Mouse (Mus musculus) cerebellum, adult 2 months (tissue): ENCODE data around the gene Etv6.

Source experiments
- CTCF ChIP-seq: fragments of 200-500 bp; IDR thresholded peaks from 2 replicates; pipeline ENCODE4 v1.5.1; 2011; ENCODE audit warnings: low read depth, mild to moderate bottlenecking, control low read depth, low read length, moderate library complexity, borderline replicate concordance; ENCODE audit not compliant: insufficient read depth
- POLR2A ChIP-seq: fragments of 200-500 bp; IDR thresholded peaks from 2 replicates; pipeline ENCODE4 v1.6.1; 2011; ENCODE audit warnings: low read length, control low read depth, borderline replicate concordance; ENCODE audit not compliant: insufficient read depth

DNA sequence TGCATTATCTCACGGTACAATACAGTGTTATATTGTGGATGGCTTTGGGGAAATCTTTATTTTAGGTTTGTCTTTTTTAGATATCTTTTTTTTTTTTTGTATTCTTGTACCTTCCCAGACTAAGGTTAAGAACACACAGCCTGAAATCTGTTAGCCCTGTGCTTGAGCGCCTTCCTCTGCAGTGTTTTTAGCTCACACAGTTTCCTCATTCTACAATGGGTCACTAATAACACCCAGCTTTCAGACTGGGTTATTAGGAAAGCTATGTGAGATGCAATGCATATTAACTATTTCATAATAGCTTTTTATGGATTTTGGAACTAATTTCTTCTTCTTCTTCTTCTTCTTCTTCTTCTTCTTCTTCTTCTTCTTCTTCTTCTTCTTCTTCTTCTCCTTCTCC, 44.1 kb downstream of the Etv6 start:
- TF ChIP-seq POLR2A = no peak
- no peak for TF ChIP-seq CTCF
